Mouse (Mus musculus): ENCODE data around the gene Tcp11.

DNA sequence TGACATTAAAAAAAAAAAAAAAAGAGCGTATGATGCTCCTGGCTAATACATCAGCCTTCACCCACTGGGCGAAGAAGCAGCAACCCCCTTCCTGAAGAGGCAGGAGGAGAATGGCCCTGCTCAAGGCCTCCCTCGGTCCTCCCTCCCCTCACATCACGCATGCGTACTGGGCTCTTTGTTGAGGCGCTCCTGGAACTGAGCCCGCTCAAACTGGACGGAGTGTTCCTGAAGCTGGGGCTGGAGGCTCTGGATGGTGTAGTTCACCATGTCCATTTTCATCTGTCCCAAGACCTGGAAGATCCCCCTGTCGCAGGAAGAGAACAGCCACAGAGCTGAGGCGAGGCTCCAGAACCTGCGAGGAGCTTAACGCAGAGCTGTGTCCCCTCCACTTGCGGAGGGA lies 10.2 kb downstream of the Tcp11 start:
- TF ChIP-seq POLR2A (IDR thresholded peaks at IDR 0.05; ENCODE audit: borderline replicate concordance, insufficient read depth, low read length) = no peak
- TF ChIP-seq CTCF (IDR thresholded peaks at IDR 0.05; ENCODE audit: borderline replicate concordance, insufficient read depth, low read depth, low read length) = no peak

All from cerebellum, adult 2 months (tissue).